Comparison of ENCODE assay signal across 10 mouse cellular contexts in genomic region chr17:48646626-48647195, GRCm38 (mm10).
DNase-seq lines count a peak whose midpoint lies in the region; ATAC-seq and TF ChIP-seq lines count a peak whose summit lies in the region.
"Had no signal": no experiment of that assay in that cellular context is flagged by ENCODE, and none has a peak within 500 bp of the region (broad histone marks: within the 10 kb centered on the region; RNA-seq: fewer than 3 reads in every experiment).

No protein-coding gene starts in this region.

- no peaks in the 10 kb centered on the region for H3K36me3 ChIP-seq in heart, adult 2 months (ENCODE audit: control insufficient read depth, insufficient read depth, low read length)
- H3K36me3 ChIP-seq in midbrain, embryonic 11.5 days (ENCODE audit: control insufficient read depth, insufficient read depth, low read length): no peaks in the 10 kb centered on the region
- H3K36me3 ChIP-seq in midbrain, embryonic 10.5 days: no peaks in the 10 kb centered on the region
- H3K36me3 ChIP-seq: midbrain, embryonic 12.5 days had no signal

- DNase-seq in heart, adult 11 months: peak; percentile 64
- DNase-seq in heart, adult 2 months: no peak
- no peak for DNase-seq in midbrain, embryonic 11.5 days (ENCODE audit: low spot score, missing footprints)
- DNase-seq in midbrain, embryonic 10.5 days (ENCODE audit: low spot score): no peak
- DNase-seq in induced T-regulatory cell, adult 2 months (ENCODE audit: low read depth): peak; percentile 20
- peak; percentile 30 for DNase-seq in naive thymus-derived CD4-positive, alpha-beta T cell, adult 2 months (ENCODE audit: low read depth)
- no peak for DNase-seq in ovary, postnatal 14 days (ENCODE audit: low spot score)
- DNase-seq in cerebellum, adult 11-12 months: no peak
- DNase-seq: adrenal gland, postnatal 25 days had no signal

- H3K9ac ChIP-seq in heart, adult 2 months (ENCODE audit: low read depth, low read length): no peak overlapping the region
- H3K9ac ChIP-seq in midbrain, embryonic 11.5 days (ENCODE audit: low read length): no peak overlapping the region
- H3K9ac ChIP-seq: midbrain, embryonic 12.5 days had no signal

- no peaks in the 10 kb centered on the region for H3K79me2 ChIP-seq in heart, adult 2 months (replicated peaks; ENCODE audit: control insufficient read depth, insufficient read depth, low read length)

- no peak overlapping the region for H3K4me3 ChIP-seq in heart, adult 2 months
- H3K4me3 ChIP-seq in midbrain, embryonic 11.5 days (ENCODE audit: low read depth, low read length): no peak overlapping the region
- H3K4me3 ChIP-seq in midbrain, embryonic 10.5 days: no peak overlapping the region
- H3K4me3 ChIP-seq: midbrain, embryonic 12.5 days had no signal

- H3K4me1 ChIP-seq in heart, adult 2 months (ENCODE audit: control insufficient read depth, insufficient read depth, low read length): no peaks in the 10 kb centered on the region; the same call in 1 of the 2 replicates
- H3K4me1 ChIP-seq in midbrain, embryonic 11.5 days (ENCODE audit: control insufficient read depth, insufficient read depth, low read length): no peaks in the 10 kb centered on the region
- peaks cover 6% of the 10 kb centered on the region; the same call in 1 of the 2 replicates for H3K4me1 ChIP-seq in midbrain, embryonic 10.5 days
- H3K4me1 ChIP-seq: midbrain, embryonic 12.5 days had no signal

- 43% methylated on average over 11 of the region's 11 CpGs for WGBS in heart, adult 2 months
- WGBS in midbrain, embryonic 11.5 days: 68% methylated on average over 11 of the region's 11 CpGs
- 62% methylated on average over 11 of the region's 11 CpGs for WGBS in midbrain, embryonic 10.5 days

- no peak for TF ChIP-seq CTCF in heart, adult 2 months (IDR thresholded peaks at IDR 0.05)

- H3K9me3 ChIP-seq in midbrain, embryonic 11.5 days (ENCODE audit: control insufficient read depth, low read length): no peaks in the 10 kb centered on the region
- H3K9me3 ChIP-seq in midbrain, embryonic 10.5 days (replicated peaks): no peaks in the 10 kb centered on the region
- H3K9me3 ChIP-seq: midbrain, embryonic 12.5 days had no signal

- no peak for ATAC-seq in midbrain, embryonic 11.5 days (ENCODE audit: low FRiP score)

- intact Hi-C loops in heart, adult 2 months (cut with DNase I): no loop called here

- no peaks in the 10 kb centered on the region for H3K27me3 ChIP-seq in heart, adult 2 months (ENCODE audit: control insufficient read depth, insufficient read depth, low read length)
- H3K27me3 ChIP-seq in midbrain, embryonic 11.5 days (ENCODE audit: control insufficient read depth, insufficient read depth, low read length): no peaks in the 10 kb centered on the region
- no peaks in the 10 kb centered on the region for H3K27me3 ChIP-seq in midbrain, embryonic 10.5 days (ENCODE audit: low read depth, poor library complexity, severe bottlenecking)
- H3K27me3 ChIP-seq: midbrain, embryonic 12.5 days had no signal

- no peak for TF ChIP-seq EP300 in heart, adult 2 months (IDR thresholded peaks at IDR 0.05; ENCODE audit: insufficient read depth, low read depth, low read length)

- TF ChIP-seq POLR2A in heart, adult 2 months (IDR thresholded peaks at IDR 0.05; ENCODE audit: insufficient read depth, low read depth, low read length): no peak

- H3K4me2 ChIP-seq in midbrain, embryonic 11.5 days: peak overlapping the region; percentile 24; the same call in 1 of the 2 replicates

- no peak overlapping the region for H3K27ac ChIP-seq in heart, adult 2 months
- H3K27ac ChIP-seq in midbrain, embryonic 11.5 days (ENCODE audit: low read depth, low read length): no peak overlapping the region
- no peak overlapping the region for H3K27ac ChIP-seq in midbrain, embryonic 10.5 days (replicated peaks)
- H3K27ac ChIP-seq: midbrain, embryonic 12.5 days had no signal

Comparison
In these comparisons a context has a peak if more than half of its experiments do, and no peak if none do; other contexts are left out.
1. DNase-seq: peak in heart, adult 11 months (single experiment), induced T-regulatory cell, adult 2 months (single experiment) and naive thymus-derived CD4-positive, alpha-beta T cell, adult 2 months (single experiment); none in heart, adult 2 months (0 of 2), midbrain, embryonic 11.5 days (single experiment), midbrain, embryonic 10.5 days (single experiment), ovary, postnatal 14 days (single experiment) and cerebellum, adult 11-12 months (single experiment).